Mouse (Mus musculus) brain, adult 2 months (tissue): ENCODE results near the gene Bag5.

ENCODE experiments used
- DNase-seq: peaks from one replicate; pipeline ENCODE4 v3.0.0; 2011; ENCODE audit warnings: low read depth, low spot score

Bag5 gene

GRCm38 (mm10) chr12:111713004-111713651 lies at the start of gene Bag5, which contains the start of gene Apopt1:
TSS of gene Bag5 (minus strand) at chr12:111713257.
TSS of gene Apopt1 (plus strand) at chr12:111713261.
- DNase-seq = peak; percentile 97

GRCm38 (mm10) chr12:111760306-111760908 lies 47.4 kb upstream of the Bag5 start:
- DNase-seq = no peak

DNA sequence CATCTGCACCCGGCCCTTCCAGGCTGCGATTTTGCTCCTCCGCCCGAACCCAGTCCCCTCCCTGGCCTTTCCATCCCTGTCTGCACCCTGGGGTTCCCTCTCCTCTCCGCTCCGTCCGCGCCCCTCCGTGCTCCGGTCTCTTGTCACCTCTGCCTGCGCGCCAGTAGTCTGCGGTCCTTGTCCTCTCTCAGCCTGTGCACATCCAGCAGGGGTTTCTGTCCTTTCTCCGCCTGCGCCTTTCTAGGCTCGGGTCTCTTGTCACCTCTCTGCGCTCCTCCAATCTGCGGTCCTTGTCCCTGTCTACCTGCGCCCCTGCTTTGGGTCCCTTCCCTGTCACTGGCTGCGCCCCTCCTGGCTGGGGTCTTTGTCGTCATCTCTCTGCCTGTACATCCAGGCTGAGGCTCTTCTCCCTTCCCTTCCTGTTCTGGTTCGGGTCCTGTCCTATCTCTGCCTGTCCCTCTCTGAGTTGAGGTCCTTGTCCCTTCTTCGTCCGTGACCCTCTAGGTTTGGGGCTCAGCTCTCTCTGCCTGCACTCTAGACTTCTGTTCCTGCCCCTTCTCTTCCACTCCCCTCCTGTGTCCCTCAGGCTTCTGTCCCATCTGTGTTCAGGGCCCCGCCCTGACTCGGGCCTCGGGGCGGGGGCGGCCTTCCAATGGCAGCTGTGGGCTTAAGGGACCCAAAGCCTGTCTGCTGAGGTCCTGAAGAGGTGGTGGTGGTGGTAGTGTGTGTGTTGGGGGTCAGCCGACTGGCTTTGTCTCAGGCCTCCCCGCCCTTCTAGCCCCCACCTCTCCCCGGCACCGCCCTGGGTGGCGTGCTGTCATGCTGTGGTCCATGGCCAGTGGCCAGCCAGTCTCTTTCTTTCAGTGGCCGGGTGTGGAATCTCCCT lies 46.4 kb upstream of the Bag5 start:
- DNase-seq = peak; percentile 71

GRCm38 (mm10) chr12:111758381-111759175 lies 45.5 kb upstream of the Bag5 start, which contains the start of gene Klc1:
TSS of gene Klc1 (plus strand) at chr12:111758849.
- DNase-seq = peak; percentile 84

- DNase-seq = peak; percentile 49
Observed at GRCm38 (mm10) chr12:111757561-111758325, 44.7 kb upstream of the Bag5 start.

GRCm38 (mm10) chr12:111756698-111757082 lies 43.6 kb upstream of the Bag5 start:
- no peak for DNase-seq

DNA sequence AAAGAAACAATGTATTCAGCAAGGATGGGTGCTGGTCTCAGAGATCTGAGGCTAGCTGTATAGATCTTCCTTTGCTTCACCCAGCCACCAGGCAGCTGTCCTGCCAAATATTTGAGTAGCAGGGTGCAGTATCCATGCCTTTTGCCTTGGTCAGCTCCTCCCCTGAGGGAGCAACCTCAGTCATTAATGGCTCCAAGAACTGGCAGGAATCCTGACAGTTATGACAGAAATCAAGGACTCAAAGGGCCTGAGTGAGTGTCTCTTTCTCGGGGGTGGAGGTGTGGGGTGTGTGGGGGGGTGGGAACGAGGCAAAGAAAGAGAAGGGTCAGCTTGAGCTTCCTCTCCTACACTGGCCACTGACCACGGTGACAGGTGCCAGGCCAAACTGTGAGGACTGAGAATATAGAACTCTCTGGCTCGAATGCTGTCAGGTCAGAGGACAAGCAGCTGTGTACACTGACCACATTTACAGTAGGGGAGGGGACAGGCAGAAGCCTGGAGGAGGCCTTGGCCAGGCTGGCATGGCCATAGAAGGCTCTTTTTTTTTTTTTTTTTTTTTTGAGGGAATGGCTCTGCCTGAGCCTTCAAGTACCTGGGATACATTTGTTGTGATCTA lies 43.1 kb upstream of the Bag5 start:
- DNase-seq = no peak

- DNase-seq = no peak
Observed at GRCm38 (mm10) chr12:111755231-111755630, 42.2 kb upstream of the Bag5 start.

- DNase-seq = no peak
Observed at GRCm38 (mm10) chr12:111754710-111755109, 41.7 kb upstream of the Bag5 start.

DNA sequence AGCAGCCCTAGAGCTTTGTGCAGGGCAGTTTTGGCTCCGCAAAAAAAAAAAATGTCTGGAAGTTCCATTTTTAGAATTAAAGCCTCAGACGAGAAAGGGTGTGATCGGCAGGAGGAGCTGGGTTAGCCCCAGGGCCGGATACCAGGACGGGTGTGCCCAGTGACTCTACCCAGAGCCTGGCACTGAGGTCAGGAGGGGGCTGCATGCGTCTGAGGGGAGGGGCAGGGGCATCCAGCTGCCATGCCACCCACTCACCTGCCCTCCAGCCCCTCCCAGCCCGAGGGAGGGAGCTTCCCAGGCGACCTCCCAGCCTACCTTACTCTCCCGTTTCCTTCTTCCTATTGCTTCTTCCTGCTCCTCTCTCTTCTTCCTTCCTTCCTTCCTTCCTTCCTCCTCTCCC lies 40.3 kb upstream of the Bag5 start:
- DNase-seq = no peak

- DNase-seq = peak; percentile 76
Observed at GRCm38 (mm10) chr12:111752491-111752890, 39.4 kb upstream of the Bag5 start.

DNA sequence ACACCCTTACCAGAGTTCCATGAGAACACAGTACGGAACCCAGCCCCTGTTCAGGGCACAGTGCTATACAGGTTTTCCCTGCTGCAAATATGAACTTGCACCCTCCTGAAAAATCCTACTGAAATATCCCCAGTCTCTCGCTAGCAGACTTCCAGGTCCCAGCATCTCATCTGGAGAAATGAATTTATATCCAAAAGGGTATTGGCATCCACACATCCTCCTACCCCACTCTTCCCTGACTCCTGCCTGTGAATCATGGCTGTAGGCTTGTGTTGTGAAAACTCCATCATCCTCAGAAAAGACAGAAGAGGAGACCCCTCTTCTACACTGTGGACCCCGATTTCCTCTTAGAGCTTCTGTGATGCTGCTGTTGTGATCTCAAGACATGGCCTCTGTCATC lies 37.7 kb upstream of the Bag5 start:
- peak; percentile 54 for DNase-seq

GRCm38 (mm10) chr12:111747421-111747820 lies 34.4 kb upstream of the Bag5 start:
- DNase-seq = no peak

DNA sequence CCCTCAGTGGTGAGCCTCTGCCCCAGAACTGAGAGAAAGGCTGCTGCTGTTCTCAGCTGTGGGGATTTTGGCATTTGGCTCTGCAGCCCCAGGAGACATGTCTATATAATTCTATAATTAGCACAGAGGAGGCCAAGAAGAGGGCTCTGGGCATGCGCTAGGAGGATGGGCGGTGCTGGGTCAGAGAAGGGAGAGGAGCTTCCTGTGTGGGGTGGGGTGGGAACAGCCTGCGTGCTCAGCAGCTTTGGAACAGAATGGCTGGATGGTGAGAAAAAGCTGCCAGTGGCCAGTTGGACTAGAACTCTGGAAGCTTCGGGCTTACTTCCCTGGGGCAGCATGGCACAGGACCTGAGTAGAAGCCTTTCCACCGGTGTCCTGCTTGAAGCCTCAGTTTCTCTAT lies 33.0 kb upstream of the Bag5 start:
- peak; percentile 84 for DNase-seq

DNA sequence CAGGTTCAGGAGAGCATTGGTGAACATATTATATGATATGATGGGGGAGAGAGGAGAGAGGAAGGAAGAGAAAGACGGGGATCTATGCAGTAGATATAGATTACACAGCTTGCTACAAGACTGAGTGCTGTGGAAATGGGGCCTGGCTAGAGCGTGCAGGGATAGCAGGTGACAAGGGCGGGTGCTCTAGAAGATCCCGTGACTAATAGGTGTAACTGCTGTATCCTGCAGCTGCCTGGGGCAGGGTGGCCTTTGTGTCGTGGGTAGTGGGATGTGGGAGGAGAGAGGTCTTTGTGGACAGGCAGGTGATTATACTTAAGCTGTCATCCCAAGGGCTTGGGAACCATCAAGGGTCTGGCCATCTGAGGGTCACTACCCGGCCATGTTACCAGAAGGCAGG lies 32.2 kb upstream of the Bag5 start:
- no peak for DNase-seq

DNA sequence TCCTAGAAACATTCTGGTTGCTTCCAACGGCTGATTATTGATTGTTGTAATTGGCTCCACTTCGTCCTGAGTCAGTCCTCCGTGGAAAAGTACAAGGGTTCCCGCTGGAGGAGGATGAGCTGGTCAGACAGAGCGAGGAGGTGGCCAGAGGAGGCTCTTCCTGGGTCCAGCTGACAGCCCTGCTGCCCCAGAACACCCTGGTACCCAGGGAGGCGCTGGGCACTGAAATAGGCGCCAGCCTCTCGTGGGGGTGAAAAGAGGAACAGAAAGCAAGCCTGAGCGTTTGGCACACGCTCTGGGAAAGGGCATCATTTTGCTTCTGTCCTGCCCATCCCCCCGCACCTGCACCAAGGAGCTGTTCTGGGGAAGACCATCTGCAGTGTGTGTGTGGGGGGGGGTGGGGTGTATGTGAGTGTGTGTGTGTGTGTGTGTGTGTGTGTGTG lies 30.9 kb upstream of the Bag5 start:
- DNase-seq = peak; percentile 46

GRCm38 (mm10) chr12:111743419-111743818 lies 30.4 kb upstream of the Bag5 start:
- DNase-seq = no peak

DNA sequence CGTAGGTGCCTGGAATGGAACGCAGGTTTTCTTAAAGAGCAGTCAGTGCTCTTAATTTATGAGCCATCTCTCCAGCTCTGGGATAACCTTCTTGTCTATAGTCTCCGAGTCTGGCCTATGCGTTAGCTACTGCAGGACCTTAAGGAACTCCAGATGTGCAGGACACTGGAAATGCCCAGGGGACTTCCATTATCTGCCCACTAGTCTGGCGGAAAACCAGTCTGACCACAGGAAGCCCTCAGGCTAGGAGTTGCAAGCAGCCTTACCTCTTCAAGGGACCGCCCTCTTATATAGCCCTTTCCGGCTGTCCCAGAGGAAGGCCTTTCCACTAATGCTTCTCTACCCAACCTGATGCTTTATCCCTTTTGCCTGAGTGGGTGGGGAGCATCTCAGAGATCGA lies 28.3 kb upstream of the Bag5 start:
- no peak for DNase-seq

- DNase-seq = peak; percentile 87
Observed at GRCm38 (mm10) chr12:111738754-111739153, 25.7 kb upstream of the Bag5 start.

GRCm38 (mm10) chr12:111737370-111737769 lies 24.3 kb upstream of the Bag5 start:
- DNase-seq = no peak
